Mouse (Mus musculus): ENCODE data around the gene Ranbp3.

DNA sequence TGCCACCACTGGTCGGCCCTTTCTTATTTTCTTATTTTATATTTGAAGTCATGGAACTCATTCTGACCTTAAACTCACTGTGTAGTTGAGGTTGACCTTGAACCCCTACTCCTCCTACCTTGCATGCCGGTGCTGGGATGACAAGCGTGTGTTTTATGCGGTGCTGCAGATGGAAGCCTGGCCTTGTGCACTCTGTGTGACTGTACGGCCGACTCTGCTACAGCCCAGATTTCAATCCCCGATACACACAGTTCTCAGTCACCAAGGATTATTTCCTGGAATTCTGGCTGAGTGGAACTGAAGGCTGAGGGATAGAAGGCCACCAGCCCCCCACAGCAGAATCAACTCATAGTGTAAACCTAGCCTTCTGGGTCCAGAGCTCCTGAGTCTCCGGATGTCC is 3.3 kb upstream of the Ranbp3 start:
- TF ChIP-seq POLR2A (IDR thresholded peaks at IDR 0.05; ENCODE audit: insufficient read length, low read depth), result no peak
- TF ChIP-seq MAX (IDR thresholded peaks at IDR 0.05; ENCODE audit: low read depth), result no peak
